Mouse (Mus musculus) Patski (cell line): ENCODE results near the gene Adcy1. TPM values are rescaled to one million over a fixed set of nuclear protein-coding genes. Genes with fewer than 3 reads are reported as not detected.

Experiments
- ATAC-seq: fragments of 100-300 bp; one replicate; pipeline ENCODE4 v1.8.0; 2021
- CTCF ChIA-PET: fragments of 350-600 bp; sonication (Branson Sonifier 250); formaldehyde crosslinking; loops from one replicate; lab custom pipeline; 2022; ENCODE audit warnings: inconsistent platforms; lab: Charles Lee
- POLR2A ChIA-PET: fragments of 350-600 bp; sonication (Branson Sonifier 250); formaldehyde crosslinking; loops from one replicate; lab custom pipeline; 2022; ENCODE audit warnings: antibody characterized with exemption, inconsistent platforms; lab: Charles Lee
- DNase-seq: peaks from one replicate; pipeline ENCODE4 v3.0.0-alpha.2; 2011; ENCODE audit warnings: low read depth, low spot score
- H3K27me3 ChIP-seq: fragments of 371-371 bp; one replicate; pipeline ENCODE4 v1.5.1; 2021
- CTCF ChIP-seq: fragments of 100-300 bp; IDR thresholded peaks from one replicate; pipeline ENCODE4 v1.5.1; 2021
- in situ Hi-C: fragments of 300-500 bp; cut with MboI; formaldehyde crosslinking; loops from 3 replicates; pipeline ENCODE4 v1.11.1; 2018; ENCODE audit warnings: low pct_unique_long_range_greater_than_20kb, mixed read lengths
- polyA plus RNA-seq: library from polyadenylated mRNA; unstranded; gene quantifications from one replicate; pipeline ENCODE4 v1.2.3, GENCODE M21; 2021

Adcy1 gene
- polyA plus RNA-seq, 1 experiment from 2014 or later, result 18.0 TPM

GRCm38 (mm10) chr11:7195312-7195685, 132.0 kb downstream of the Adcy1 start:
- no peaks in the 10 kb centered on the region for H3K27me3 ChIP-seq
- DNase-seq (no peak), ATAC-seq (no peak)
- POLR2A ChIA-PET, result interaction anchor here (0.7 kb wide), 2 partner anchors 1263 to 1490 kb away, joined by 3 to 4 read pairs; no protein-coding TSS in a partner anchor
- TF ChIP-seq CTCF, result no peak
- CTCF ChIA-PET, result interaction anchor here (1.0 kb wide), 1 partner anchor 33 kb away, joined by 4 read pairs; no protein-coding TSS in a partner anchor
- in situ Hi-C loops, result no loop called here

DNA sequence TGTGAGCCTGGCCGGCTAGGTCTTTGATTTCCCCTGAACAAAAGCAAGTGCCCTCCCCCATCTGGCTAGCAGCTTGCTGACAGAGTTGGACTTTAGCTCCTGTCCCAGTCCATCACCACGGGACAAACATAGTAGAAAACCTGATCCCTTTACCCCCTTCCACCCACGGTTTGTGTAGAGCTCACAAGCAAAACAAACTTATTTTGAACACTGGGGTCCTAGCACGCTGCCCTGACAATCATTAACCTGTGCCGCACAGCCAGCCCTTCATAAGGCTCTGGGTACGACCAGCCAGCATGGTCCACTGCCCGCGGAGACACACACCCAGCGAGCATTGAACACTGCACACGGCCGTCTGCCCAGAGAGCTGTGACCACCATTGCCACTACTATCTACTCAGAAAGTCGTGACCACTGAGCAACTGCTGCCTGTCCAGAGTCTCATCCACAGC, 134.2 kb downstream of the Adcy1 start, which contains the start of gene Igfbp1:
Igfbp1 (plus strand) TSS at position 292 of the 451 bp plus-strand sequence.
- peaks cover 10% of the 10 kb centered on the region for H3K27me3 ChIP-seq
- ChIA-PET CTCF (no interaction called here), POLR2A (interaction anchor here (0.8 kb wide), 1 partner anchor 539 kb away, joined by 4 read pairs; the partner anchor contains the start of gene Ramp3)
- no peak for ATAC-seq
- in situ Hi-C loops, result no loop called here
- no peak for TF ChIP-seq CTCF
- DNase-seq, result no peak

- ATAC-seq (no peak), DNase-seq (no peak)
- H3K27me3 ChIP-seq, result peaks cover 15% of the 10 kb centered on the region
- POLR2A ChIA-PET, result no interaction called here
- in situ Hi-C loops, result no loop called here
- no peak for TF ChIP-seq CTCF
- CTCF ChIA-PET, result no interaction called here
These were observed 134.7 kb downstream of the Adcy1 start for GRCm38 (mm10) chr11:7198006-7198405.

DNA sequence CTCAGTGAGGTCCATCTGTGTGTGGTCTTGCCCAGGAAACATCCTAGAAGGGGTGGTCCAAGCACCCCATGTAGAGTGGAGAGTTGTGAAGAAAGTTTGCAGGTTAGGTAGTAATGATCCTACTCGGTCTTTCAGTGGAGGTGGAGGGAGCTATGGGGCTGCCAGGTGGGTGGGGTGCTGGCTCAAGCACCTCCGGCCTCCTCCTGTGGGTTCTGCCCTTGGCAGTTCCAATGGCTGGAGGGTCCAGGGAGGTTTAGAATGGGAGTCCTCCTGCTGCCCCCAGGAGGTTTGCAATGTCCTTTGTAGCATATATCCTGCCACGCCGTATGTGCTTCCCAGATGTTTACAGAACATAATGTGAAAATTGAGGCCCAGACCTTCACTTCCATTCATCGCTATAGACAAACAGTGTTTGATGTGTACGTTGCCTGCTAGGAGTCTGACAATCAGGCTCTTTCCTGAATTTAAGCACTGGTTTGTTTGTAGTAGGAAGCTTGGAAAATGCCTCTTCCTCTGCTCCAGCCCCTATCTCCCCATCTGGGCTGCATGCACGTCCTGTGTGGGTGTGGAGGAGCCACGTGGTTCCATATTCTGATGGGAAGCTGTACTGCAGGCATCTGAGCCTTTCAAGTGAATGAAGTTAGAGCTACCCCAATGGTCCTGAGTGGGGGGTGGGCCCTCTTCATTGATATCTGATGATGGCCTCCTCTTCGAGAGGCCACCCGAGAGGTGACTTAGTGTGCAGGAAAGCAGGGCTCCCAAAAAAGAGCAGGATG, 135.4 kb downstream of the Adcy1 start:
- peaks cover 20% of the 10 kb centered on the region for H3K27me3 ChIP-seq
- DNase-seq, result no peak
- ChIA-PET POLR2A (no interaction called here), CTCF (no interaction called here)
- ATAC-seq, result no peak
- in situ Hi-C loops, result no loop called here
- no peak for TF ChIP-seq CTCF

DNA sequence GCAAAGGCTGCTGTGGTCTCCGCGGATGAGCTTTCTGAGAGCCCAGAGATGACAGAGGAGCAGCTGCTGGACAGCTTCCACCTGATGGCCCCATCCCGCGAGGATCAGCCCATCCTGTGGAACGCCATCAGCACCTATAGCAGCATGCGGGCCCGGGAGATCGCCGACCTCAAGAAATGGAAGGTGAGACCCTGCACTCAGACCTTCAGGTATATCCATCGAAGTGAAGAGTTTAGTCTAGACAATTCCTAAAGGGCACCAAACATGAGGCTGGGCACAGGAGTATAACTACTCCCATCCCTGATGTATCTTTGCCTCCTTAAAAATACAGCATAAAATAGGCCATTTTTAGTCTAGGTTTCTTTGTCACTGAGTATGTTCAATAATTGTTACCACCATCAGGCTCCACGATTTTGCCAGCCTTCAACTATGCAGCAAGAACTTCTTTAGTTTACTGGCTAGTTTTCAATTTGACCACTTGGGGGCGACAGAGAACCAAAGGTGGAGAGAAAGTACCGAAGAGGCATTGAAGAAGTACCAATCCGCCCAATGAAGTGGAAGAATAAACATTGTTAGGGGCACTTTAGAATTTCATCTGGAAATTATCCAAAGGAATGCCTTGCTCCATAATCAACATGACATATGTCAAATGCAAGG, 136.6 kb downstream of the Adcy1 start:
- DNase-seq, result no peak
- ChIA-PET CTCF (interaction anchor here (0.9 to 2.2 kb wide), 3 partner anchors 10 to 1040 kb away, joined by 3 to 8 read pairs (median 3); no protein-coding TSS in a partner anchor), POLR2A (no interaction called here)
- no peak for ATAC-seq
- peaks cover 20% of the 10 kb centered on the region for H3K27me3 ChIP-seq
- peak; percentile 76 for TF ChIP-seq CTCF
- in situ Hi-C loops, result loop anchor here (10.0 to 25.0 kb wide), 3 partner anchors 365 to 1105 kb away; no protein-coding TSS in a partner anchor

DNA sequence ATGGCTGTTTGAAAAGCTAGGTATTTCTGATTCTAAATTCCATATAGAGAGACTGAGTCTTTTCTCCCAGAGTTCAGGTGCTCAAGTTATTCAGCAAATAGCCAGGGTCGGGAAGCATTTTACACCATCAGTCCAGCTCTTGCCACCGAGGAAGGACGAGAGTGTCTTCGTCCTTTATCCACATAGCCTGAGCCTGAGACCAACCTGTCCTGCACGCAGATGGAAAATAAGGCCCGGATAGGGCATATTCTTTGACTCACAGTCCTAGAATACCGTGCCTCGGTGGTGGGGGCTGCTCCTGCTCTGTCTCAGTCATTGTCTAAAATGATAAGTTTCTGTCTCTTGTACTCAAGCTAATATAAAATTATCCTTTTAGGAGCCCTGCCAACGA, 137.1 kb downstream of the Adcy1 start:
- in situ Hi-C loops, result loop anchor here (10.0 to 25.0 kb wide), 3 partner anchors 364 to 1104 kb away; no protein-coding TSS in a partner anchor
- peaks cover 20% of the 10 kb centered on the region for H3K27me3 ChIP-seq
- TF ChIP-seq CTCF, result no peak
- DNase-seq (no peak), ATAC-seq (no peak)
- POLR2A ChIA-PET, result no interaction called here
- CTCF ChIA-PET, result interaction anchor here (0.9 to 2.2 kb wide), 3 partner anchors 10 to 1040 kb away, joined by 3 to 8 read pairs (median 3); no protein-coding TSS in a partner anchor

DNA sequence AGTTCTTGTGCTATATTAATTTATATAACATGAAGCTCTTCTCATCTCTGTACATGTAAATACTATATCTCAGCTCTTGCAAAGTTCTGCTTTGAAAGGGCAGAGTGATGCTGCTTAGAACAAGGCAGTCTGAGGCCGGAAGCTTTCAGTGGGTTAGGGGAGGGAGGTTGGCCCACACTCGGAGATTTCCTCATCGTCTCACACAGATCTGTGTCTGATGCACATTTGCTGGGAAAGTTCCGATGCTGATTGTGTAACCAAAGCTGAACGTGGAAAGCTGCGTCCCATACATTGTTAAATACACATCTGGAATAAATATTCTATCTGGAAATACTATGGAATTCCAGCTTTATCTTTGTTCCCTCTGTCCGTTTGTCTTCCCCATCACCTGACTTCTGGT, 138.9 kb downstream of the Adcy1 start:
- peaks cover 33% of the 10 kb centered on the region for H3K27me3 ChIP-seq
- no peak for ATAC-seq
- in situ Hi-C loops, result loop anchor here (10.0 to 25.0 kb wide), 3 partner anchors 363 to 1103 kb away; no protein-coding TSS in a partner anchor
- DNase-seq, result no peak
- ChIA-PET POLR2A (no interaction called here), CTCF (interaction anchor here (2.2 kb wide), 1 partner anchor 8 kb away, joined by 8 read pairs; no protein-coding TSS in a partner anchor)
- TF ChIP-seq CTCF, result no peak

- ATAC-seq, result no peak
- CTCF ChIA-PET, result no interaction called here
- DNase-seq, result no peak
- in situ Hi-C loops, result loop anchor here (10.0 to 25.0 kb wide), 3 partner anchors 361 to 1101 kb away; no protein-coding TSS in a partner anchor
- POLR2A ChIA-PET, result no interaction called here
- no peak for TF ChIP-seq CTCF
- H3K27me3 ChIP-seq, result peaks cover 38% of the 10 kb centered on the region
These were observed 140.6 kb downstream of the Adcy1 start for GRCm38 (mm10) chr11:7203846-7204245.

- ChIA-PET POLR2A (no interaction called here), CTCF (interaction anchor here (0.7 to 1.9 kb wide), 10 partner anchors 9 to 1196 kb away, joined by 3 to 8 read pairs (median 4); no protein-coding TSS in a partner anchor)
- DNase-seq (no peak), ATAC-seq (peak; percentile 52)
- H3K27me3 ChIP-seq, result peaks cover 50% of the 10 kb centered on the region
- TF ChIP-seq CTCF, result peak; percentile 95
- in situ Hi-C loops, result loop anchor here (25.0 kb wide), 1 partner anchor 927 kb away; no protein-coding TSS in a partner anchor
These were observed 147.1 kb downstream of the Adcy1 start for GRCm38 (mm10) chr11:7210343-7210742.

- DNase-seq, result no peak
- ATAC-seq, result no peak
- ChIA-PET POLR2A (no interaction called here), CTCF (interaction anchor here (0.7 to 1.9 kb wide), 10 partner anchors 9 to 1196 kb away, joined by 3 to 8 read pairs (median 4); no protein-coding TSS in a partner anchor)
- no peak for TF ChIP-seq CTCF
- in situ Hi-C loops, result loop anchor here (25.0 kb wide), 1 partner anchor 926 kb away; no protein-coding TSS in a partner anchor
- H3K27me3 ChIP-seq, result peaks cover 50% of the 10 kb centered on the region
These were observed 147.9 kb downstream of the Adcy1 start for GRCm38 (mm10) chr11:7211211-7211610.
